Mouse (Mus musculus) adrenal gland, postnatal 25 days (tissue): ENCODE measurements around the gene Herc4. TPM values are rescaled to one million over a fixed set of nuclear protein-coding genes. Genes with fewer than 3 reads are reported as not detected.

Experiments
- DNase-seq: peaks from one replicate; pipeline ENCODE4 v3.0.0; 2021; ENCODE audit warnings: mixed read lengths
- total RNA-seq: library from RNA; stranded (reverse); gene quantifications from 2 replicates; pipeline ENCODE4 v1.2.3, GENCODE M21; 2021

Herc4 gene
- total RNA-seq, 1 experiment from 2014 or later, result 144 TPM

GRCm38 (mm10) chr10:63352111-63352510, 108.5 kb downstream of the Herc4 start:
- no peak for DNase-seq

GRCm38 (mm10) chr10:63360502-63360901, 116.9 kb downstream of the Herc4 start:
- no peak for DNase-seq

GRCm38 (mm10) chr10:63365918-63366455, 122.4 kb downstream of the Herc4 start:
- no peak for DNase-seq

GRCm38 (mm10) chr10:63367386-63367785, 123.8 kb downstream of the Herc4 start:
- DNase-seq, result no peak

Other genes starting within 250 kb of the Herc4 start
- gene Hnrnph3, start 219.6 kb upstream of the Herc4 start, total RNA-seq, result 55.2 and 55.8 TPM in 2 replicates
- 3.4 and 4.3 TPM in 2 replicates for gene Pbld2, start 219.5 kb upstream of the Herc4 start, total RNA-seq
- 1.8 and 5.3 TPM in 2 replicates for gene Pbld1, start 183.6 kb upstream of the Herc4 start, total RNA-seq
- not detected in 2 replicates for gene Atoh7, start 144.2 kb upstream of the Herc4 start, total RNA-seq
- 0.33 and 0.39 TPM in 2 replicates for gene Mypn, start 39.9 kb upstream of the Herc4 start, total RNA-seq
- gene Sirt1, start 137.9 kb downstream of the Herc4 start, total RNA-seq, result 16.2 and 17.7 TPM in 2 replicates
- gene Dnajc12, start 138.6 kb downstream of the Herc4 start, total RNA-seq, result 9.0 and 15.1 TPM in 2 replicates
- not detected in 2 replicates for gene Gm7075, start 178.0 kb downstream of the Herc4 start, total RNA-seq
- gene Ctnna3, start 186.3 kb downstream of the Herc4 start, total RNA-seq, result 0.71 and 1.2 TPM in 2 replicates